Mouse (Mus musculus) thymus, postnatal 36 days (tissue): Measurements from ENCODE around the gene Atp10a.

Source experiments
- DNase-seq, 2 experiments: peaks; one replicate each; pipeline ENCODE4 v3.0.0; 2022; ENCODE audit warnings: mixed read lengths in 2 of 2

Gene Atp10a

GRCm38 (mm10) chr7:58800916-58801315 lies 144.9 kb downstream of the Atp10a start:
- DNase-seq: no peak

DNA sequence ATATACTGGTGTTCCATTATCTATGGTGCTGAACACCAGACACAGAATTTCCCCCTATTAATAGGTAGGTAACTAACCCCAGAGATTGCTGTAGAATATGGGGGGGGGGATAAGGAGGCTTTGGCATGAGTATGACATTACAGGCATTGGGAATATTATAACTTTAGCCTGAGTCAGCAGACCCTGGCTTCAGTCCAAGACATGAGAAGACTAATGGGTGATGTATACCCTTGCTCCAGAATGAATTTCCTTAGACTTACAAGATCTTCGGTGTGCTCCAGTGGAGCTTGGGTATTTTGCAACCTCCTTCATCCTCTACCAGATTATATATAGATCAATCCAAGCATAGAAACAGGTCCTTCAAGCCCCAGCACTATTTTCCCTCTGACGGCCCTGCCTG lies 145.8 kb downstream of the Atp10a start:
- no peak for DNase-seq

DNA sequence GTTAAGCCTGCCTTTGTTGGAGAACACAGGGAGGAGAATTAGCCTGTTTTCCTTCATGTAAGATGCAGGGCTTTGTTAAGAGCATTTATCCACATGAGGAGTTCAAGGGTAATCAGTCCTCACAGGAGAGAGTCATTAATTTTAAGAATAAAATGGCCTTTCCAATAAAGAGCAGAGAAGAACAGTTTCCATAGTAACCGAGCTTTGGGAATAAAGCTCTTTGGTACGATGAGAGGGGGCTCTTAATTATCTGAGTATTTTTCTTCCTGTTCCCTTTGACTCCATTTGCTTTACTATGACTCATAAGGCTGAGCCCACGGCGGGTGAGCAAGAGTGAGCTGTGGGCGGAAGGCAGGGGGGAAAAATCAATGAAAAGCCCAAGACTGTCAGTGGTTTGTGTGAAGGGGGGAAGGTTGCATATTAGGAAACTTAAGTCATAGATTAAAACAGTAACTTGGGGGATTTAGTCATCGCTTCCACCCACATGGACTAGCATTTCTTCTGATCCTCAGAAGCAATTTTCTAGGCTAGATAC lies 166.2 kb downstream of the Atp10a start:
- no peak for DNase-seq

- no peak for DNase-seq
These were observed 168.7 kb downstream of the Atp10a start for GRCm38 (mm10) chr7:58824686-58825085.

DNA sequence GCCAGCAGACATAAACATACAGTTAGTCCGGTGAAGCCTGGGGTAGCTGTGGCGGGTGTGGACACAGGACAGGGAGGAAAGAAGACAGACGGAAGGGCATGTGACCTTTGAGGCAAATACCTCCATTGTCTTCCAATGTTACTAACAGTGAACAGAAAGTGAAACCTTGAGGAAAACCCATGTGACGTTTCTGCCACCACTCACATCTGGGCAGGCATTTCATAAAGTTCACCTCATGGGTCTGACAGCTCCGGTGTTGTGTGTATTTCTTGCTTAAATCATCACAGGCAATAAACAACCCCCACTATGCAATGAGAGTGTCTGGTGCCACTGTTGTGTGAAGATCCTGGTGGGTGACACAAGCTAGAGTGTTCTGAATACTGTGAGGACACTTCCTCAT lies 173.1 kb downstream of the Atp10a start:
- DNase-seq: no peak

GRCm38 (mm10) chr7:58836855-58837606 lies 181.1 kb downstream of the Atp10a start:
- peak; percentile 13 to 30 for DNase-seq

- no peak for DNase-seq
These were observed 184.4 kb downstream of the Atp10a start for GRCm38 (mm10) chr7:58840367-58840766.

DNA sequence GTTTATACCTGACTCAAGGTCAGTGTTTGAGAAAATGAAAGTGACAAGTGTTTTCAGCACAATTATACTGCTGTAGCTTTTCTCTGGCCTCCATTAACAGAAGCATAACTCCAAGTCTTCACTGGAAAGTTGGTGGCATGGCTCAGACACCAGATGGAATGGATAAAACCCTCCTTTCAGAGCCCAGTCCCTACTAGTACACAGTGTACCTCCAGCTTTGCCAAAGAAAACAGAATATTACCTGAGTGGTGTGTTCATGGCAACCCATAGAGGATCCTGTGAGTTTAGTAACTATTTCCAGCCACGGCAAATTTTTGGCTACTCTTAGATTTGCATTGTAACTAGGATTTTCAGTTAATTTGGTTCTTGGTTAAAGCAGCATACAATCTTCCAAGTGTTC lies 185.1 kb downstream of the Atp10a start:
- DNase-seq: no peak

GRCm38 (mm10) chr7:58842818-58843217 lies 186.9 kb downstream of the Atp10a start:
- no peak for DNase-seq

DNA sequence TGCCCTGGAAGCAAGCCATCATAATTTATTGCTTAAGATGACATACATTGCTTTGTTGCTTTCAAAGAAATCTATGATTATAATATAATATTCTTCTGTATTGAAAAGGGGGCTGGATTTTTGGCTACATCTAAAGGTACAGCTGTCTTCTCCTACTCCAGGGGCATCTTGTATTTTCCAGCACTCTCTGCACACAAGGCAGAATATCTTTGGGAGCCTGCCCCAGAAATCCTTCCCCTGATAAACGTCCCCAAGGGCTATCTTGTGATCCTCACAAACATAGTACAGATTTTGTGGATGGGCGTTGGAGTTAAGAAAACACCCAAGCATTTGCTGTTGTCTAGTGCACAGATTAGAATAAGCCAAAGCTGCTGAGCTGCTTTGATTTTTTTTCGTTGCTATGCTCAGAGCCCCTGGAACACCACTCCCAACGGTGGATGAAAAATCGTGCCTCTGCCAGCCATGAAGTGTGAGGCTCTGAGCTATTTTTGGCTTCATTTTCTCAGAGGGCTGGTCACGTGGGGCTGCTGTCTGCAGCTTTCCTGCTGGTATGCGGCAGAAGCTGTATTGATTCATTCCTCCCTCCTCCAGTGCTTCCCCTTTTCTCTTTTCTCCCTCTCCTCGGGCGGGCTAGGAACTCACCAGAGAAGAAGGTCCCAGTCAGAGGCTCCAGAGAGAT lies 187.9 kb downstream of the Atp10a start:
- DNase-seq: peak; percentile 27 to 39

DNA sequence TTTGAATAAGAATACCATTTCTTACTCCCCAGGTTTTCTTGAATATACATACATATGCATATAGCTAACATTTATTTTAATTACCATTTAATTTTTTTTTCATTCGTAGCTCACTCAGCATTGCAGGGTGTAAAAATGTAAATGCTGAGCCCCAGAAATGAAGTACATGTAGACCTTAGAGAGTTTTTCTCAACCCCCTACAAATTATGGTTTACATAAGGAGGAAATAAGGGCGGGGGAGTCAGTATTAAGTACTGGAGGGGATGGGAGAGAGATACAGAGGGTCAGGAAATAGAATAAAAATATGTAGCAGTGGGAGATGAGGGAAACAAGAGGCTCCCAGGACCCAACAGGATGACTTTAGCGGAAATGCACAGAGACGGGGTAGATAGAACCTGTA lies 188.5 kb downstream of the Atp10a start:
- DNase-seq: no peak

- DNase-seq: no peak
These were observed 203.0 kb downstream of the Atp10a start for GRCm38 (mm10) chr7:58858921-58859320.

GRCm38 (mm10) chr7:58863174-58863573 lies 207.2 kb downstream of the Atp10a start:
- DNase-seq: no peak

DNA sequence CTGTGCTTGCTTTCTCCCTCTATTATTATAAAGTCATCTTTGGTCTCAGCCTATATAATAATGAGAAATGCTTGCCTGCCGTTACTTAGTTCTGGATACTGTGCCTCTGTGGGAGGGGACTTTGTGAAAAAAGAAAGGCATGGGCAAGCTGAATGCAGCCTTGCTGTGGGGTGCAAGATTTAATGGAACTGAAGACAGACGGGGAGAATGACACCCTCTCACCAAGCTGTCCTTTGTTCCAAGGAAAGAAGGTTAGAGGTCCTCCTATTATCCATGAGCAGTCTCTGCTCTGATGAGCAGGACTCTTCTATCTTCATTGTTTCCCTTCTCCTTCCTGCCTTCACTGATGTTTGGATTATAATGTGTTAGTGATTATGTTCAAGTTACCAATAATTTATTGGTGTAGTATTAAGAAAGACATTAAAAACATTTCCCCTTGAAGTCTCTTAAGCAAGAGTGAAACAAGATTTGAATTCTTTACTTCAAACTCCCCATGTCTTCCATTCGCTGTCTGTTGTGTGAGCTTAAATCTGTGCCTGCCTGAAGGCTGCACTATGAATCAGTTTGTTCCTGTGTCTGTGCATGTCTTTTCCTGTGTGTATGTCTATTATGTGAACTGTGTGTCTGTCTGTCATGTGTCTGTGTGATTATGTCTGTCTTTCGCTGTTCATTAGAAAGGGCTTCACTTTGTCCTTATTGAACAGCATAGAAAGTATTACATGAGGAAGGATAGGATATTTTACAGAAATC lies 211.1 kb downstream of the Atp10a start:
- no peak for DNase-seq

DNA sequence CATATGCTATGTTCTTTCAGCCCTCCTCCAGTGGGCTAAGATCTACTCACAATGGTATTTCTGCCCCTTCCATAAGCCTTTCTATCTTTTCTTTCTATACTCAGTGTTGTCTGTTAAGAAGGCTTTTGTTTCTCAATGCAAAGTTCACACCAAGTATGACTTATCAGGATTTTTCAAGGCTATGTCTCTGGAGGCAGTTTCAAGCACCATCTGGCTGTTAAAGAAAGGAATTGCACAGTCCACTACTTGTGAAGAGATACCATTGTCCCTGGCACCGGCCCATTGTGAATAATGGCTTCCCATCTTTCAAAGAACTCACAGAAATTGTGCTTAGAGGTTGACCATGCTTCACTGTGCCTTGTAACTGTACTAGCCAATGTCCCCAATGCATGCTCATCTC lies 214.7 kb downstream of the Atp10a start:
- DNase-seq: no peak

DNA sequence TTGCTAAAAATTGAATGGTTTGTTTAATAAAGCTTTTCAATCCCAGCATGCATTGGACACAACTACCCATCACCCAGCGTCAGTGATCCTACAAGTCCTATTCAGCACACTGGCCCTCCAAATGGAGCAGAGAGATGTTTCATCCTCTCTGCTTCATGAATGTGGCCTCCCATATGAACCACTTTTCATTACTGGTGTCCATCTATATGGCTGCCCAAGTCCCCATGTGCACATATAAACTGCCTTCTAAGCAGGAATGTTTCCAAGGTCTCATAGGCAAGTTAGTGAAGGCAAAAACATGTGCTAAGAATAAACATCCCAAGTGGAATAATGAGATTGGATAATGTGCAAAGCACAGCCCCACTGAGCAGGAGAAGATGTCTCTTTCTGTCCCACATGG lies 217.7 kb downstream of the Atp10a start:
- DNase-seq: no peak
